Mouse (Mus musculus) intestine, embryonic 15.5 days (tissue): ENCODE results near the gene Tas1r1. TPM values are rescaled to one million over a fixed set of nuclear protein-coding genes. Genes with fewer than 3 reads are reported as not detected.

Experiments
- ATAC-seq: fragments of 200-750 bp; cut with Nextera tagmentation; 2 replicates; pipeline ENCODE4 v1.8.0; 2017; ENCODE audit warnings: moderate TSS enrichment, moderate library complexity
- H3K27ac ChIP-seq: fragments of 300-500 bp; sonication (generic); 2 replicates; pipeline ENCODE4 v1.5.1; 2015; ENCODE audit warnings: mild to moderate bottlenecking, inconsistent platforms
- H3K27me3 ChIP-seq: fragments of 300-500 bp; sonication (generic); replicated peaks from 2 replicates; pipeline ENCODE4 v1.6.1; 2015; ENCODE audit warnings: inconsistent platforms
- H3K36me3 ChIP-seq: fragments of 300-500 bp; sonication (generic); 2 replicates; pipeline ENCODE4 v1.6.1; 2015; ENCODE audit warnings: inconsistent platforms
- H3K4me1 ChIP-seq: fragments of 300-500 bp; sonication (generic); replicated peaks from 2 replicates; pipeline ENCODE4 v1.6.1; 2015; ENCODE audit warnings: inconsistent platforms
- H3K4me2 ChIP-seq: fragments of 300-500 bp; sonication (generic); replicated peaks from 2 replicates; pipeline ENCODE4 v1.6.1; 2015; ENCODE audit warnings: mild to moderate bottlenecking, inconsistent platforms
- H3K4me3 ChIP-seq: fragments of 300-500 bp; sonication (generic); replicated peaks from 2 replicates; pipeline ENCODE4 v1.5.1; 2015; ENCODE audit warnings: inconsistent platforms
- H3K9ac ChIP-seq: fragments of 300-500 bp; sonication (generic); 2 replicates; pipeline ENCODE4 v1.6.1; 2015; ENCODE audit warnings: inconsistent platforms
- H3K9me3 ChIP-seq: fragments of 300-500 bp; sonication (generic); 2 replicates; pipeline ENCODE4 v1.6.1; 2016; ENCODE audit warnings: inconsistent platforms
- WGBS: fragments of 180-500 bp; shearing (Covaris S2); methylation state at CpG from one replicate; pipeline ENCODE4 v1.1.7; 2015; 5-methylcytosine and 5-hydroxymethylcytosine counted together
- polyA plus RNA-seq: library from polyadenylated mRNA; unstranded; fragments of >200 nt; fragmentation: Nextera tagmentation; extraction: Ambion mirVana; gene quantifications from 2 replicates; pipeline ENCODE4 v1.2.1, GENCODE M21; 2015

Gene Tas1r1
- polyA plus RNA-seq, result 0.19 and 0.44 TPM in 2 replicates

GRCm38 (mm10) chr4:152038225-152038984, at the start of gene Tas1r1:
Gene Tas1r1, minus strand, starts transcription at chr4:152038568.
- H3K36me3 ChIP-seq, result peaks cover 19% of the 10 kb centered on the region
- H3K4me2 ChIP-seq, result peak within 1 kb of the TSS; percentile 83
- H3K9me3 ChIP-seq, result no peaks in the 10 kb centered on the region
- H3K27ac ChIP-seq, result 0 out of 2 replicates have a peak within 1 kb of the TSS, but pooled peaks have one; percentile 30
- no peaks in the 10 kb centered on the region for H3K27me3 ChIP-seq
- 44% methylated on average over 10 of the region's 10 CpGs for WGBS
- no peak for ATAC-seq
- H3K9ac ChIP-seq, result peak within 1 kb of the TSS; percentile 88
- peaks cover 9% of the 10 kb centered on the region for H3K4me1 ChIP-seq
- H3K4me3 ChIP-seq, result peak within 1 kb of the TSS; percentile 100

DNA sequence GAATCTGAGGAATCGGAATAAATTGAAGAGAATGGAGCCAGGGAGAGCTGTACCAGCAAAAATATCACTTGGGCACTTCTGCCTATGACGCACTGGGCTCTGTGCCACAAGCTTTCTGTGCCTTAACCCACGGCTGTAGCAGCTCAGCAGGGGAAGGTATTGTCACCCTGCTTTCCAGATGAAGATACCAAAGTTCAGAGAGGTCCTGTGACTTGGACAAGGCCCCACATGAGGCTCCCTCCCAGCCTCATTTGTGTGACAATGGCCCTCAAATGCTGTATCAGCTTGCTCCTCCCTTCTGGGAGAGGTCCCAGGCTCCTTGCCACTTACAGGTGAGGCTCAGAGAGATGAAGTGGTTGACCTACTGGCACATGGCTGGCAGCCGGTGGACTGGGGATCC, 49.8 kb upstream of the Tas1r1 start:
- Histone ChIP-seq H3K36me3 (no peaks in the 10 kb centered on the region), H3K4me2 (peak overlapping the region; percentile 90), H3K4me3 (peak overlapping the region; percentile 85; the same call in 1 of the 2 replicates), H3K27me3 (0 out of 2 replicates have a peak, but pooled peaks cover 2% of the 10 kb centered on the region), H3K9me3 (no peaks in the 10 kb centered on the region), H3K27ac (no peak overlapping the region), H3K4me1 (peaks cover 30% of the 10 kb centered on the region), H3K9ac (peak overlapping the region; percentile 30; the same call in 1 of the 2 replicates)
- ATAC-seq, result no peak
- WGBS, result 63% methylated on average over 4 of the region's 4 CpGs

GRCm38 (mm10) chr4:152087211-152088081, 49.1 kb upstream of the Tas1r1 start:
- no peak; the same call in 1 of the 2 replicates for ATAC-seq
- H3K9me3 ChIP-seq, result no peaks in the 10 kb centered on the region
- H3K4me2 ChIP-seq, result peak overlapping the region; percentile 90
- WGBS, result 9% methylated on average over 12 of the region's 12 CpGs
- peak overlapping the region; percentile 85 for H3K4me3 ChIP-seq
- H3K27ac ChIP-seq, result peak overlapping the region; percentile 80; the same call in 1 of the 2 replicates
- H3K4me1 ChIP-seq, result peaks cover 23% of the 10 kb centered on the region
- H3K9ac ChIP-seq, result peak overlapping the region; percentile 86
- no peaks in the 10 kb centered on the region for H3K36me3 ChIP-seq
- 0 out of 2 replicates have a peak, but pooled peaks cover 2% of the 10 kb centered on the region for H3K27me3 ChIP-seq

- ATAC-seq, result peak; percentile 93
- H3K9me3 ChIP-seq, result no peaks in the 10 kb centered on the region
- H3K27me3 ChIP-seq, result 0 out of 2 replicates have a peak, but pooled peaks cover 2% of the 10 kb centered on the region
- under 1% methylated on average over 68 of the region's 92 CpGs for WGBS
- H3K4me1 ChIP-seq, result peaks cover 19% of the 10 kb centered on the region
- H3K36me3 ChIP-seq, result no peaks in the 10 kb centered on the region
- peak overlapping the region; percentile 86 for H3K9ac ChIP-seq
- H3K4me3 ChIP-seq, result peak overlapping the region; percentile 85
- peak overlapping the region; percentile 90 for H3K4me2 ChIP-seq
- H3K27ac ChIP-seq, result peak overlapping the region; percentile 80
Observed at GRCm38 (mm10) chr4:152086505-152087210, 48.3 kb upstream of the Tas1r1 start.

GRCm38 (mm10) chr4:152084616-152085015, 46.2 kb upstream of the Tas1r1 start:
- H3K4me1 ChIP-seq, result peaks cover 17% of the 10 kb centered on the region
- H3K27ac ChIP-seq, result no peak overlapping the region
- no peaks in the 10 kb centered on the region for H3K36me3 ChIP-seq
- H3K9ac ChIP-seq, result no peak overlapping the region
- H3K4me2 ChIP-seq, result no peak overlapping the region
- 0 out of 2 replicates have a peak, but pooled peaks cover 2% of the 10 kb centered on the region for H3K27me3 ChIP-seq
- no peaks in the 10 kb centered on the region for H3K9me3 ChIP-seq
- no peak overlapping the region for H3K4me3 ChIP-seq
- 89% methylated on average over 7 of the region's 7 CpGs for WGBS
- ATAC-seq, result no peak

GRCm38 (mm10) chr4:152083611-152084220, 45.3 kb upstream of the Tas1r1 start:
- 73% methylated on average over 7 of the region's 7 CpGs for WGBS
- no peak overlapping the region for H3K27ac ChIP-seq
- no peak for ATAC-seq
- H3K27me3 ChIP-seq, result 0 out of 2 replicates have a peak, but pooled peaks cover 2% of the 10 kb centered on the region
- no peak overlapping the region for H3K4me3 ChIP-seq
- no peaks in the 10 kb centered on the region for H3K36me3 ChIP-seq
- peaks cover 16% of the 10 kb centered on the region for H3K4me1 ChIP-seq
- H3K9me3 ChIP-seq, result no peaks in the 10 kb centered on the region
- H3K9ac ChIP-seq, result no peak overlapping the region
- H3K4me2 ChIP-seq, result no peak overlapping the region

DNA sequence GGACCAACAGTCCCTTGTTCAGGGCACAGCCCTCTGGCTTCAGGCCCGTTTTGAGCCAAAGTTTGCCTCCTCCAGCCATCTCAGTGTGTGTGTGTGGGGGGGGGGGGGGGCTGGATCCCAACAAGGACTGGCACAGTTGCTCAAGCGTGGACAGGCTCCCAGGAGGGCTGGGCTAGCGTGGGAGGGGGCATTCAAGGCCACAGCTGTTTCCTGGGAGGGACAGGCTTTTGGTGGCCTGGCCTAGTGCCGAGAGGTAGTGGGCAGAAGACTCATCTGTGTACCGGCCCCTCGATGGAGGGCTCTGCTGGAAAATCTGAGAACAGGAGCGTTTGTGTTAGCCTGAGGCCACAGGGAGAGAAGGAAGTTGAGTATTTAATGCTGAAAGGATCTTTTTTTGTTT, 41.6 kb upstream of the Tas1r1 start:
- no peak overlapping the region for H3K27ac ChIP-seq
- H3K9ac ChIP-seq, result no peak overlapping the region
- H3K4me1 ChIP-seq, result no peaks in the 10 kb centered on the region; the same call in 1 of the 2 replicates
- H3K36me3 ChIP-seq, result no peaks in the 10 kb centered on the region
- 0 out of 2 replicates have a peak, but pooled peaks cover 2% of the 10 kb centered on the region for H3K27me3 ChIP-seq
- no peak overlapping the region for H3K4me3 ChIP-seq
- ATAC-seq, result no peak
- WGBS, result 57% methylated on average over 7 of the region's 7 CpGs
- no peaks in the 10 kb centered on the region for H3K9me3 ChIP-seq
- H3K4me2 ChIP-seq, result no peak overlapping the region

DNA sequence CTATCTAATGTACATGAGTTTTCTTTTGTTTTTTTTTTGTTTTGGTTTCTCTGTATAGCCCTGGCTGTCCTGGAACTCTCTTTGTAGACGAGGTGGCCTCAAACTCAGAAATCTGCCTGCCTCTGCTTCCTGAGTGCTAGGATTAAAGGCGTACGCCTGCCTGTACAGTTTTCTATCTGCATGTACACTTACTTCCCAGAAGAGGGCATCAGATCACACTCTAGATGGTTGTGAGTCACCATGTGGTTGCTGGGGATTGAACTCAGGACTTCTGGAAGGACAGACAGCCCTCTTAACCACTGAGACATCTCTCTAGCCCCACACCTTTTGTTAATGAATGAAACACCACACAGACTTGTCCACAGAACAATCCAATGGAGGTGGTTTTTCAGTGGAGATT, 40.9 kb upstream of the Tas1r1 start:
- H3K27ac ChIP-seq, result no peak overlapping the region
- H3K27me3 ChIP-seq, result no peaks in the 10 kb centered on the region
- no peak overlapping the region for H3K4me3 ChIP-seq
- ATAC-seq, result no peak
- H3K9ac ChIP-seq, result no peak overlapping the region
- no peaks in the 10 kb centered on the region; the same call in 1 of the 2 replicates for H3K4me1 ChIP-seq
- no peaks in the 10 kb centered on the region for H3K36me3 ChIP-seq
- H3K4me2 ChIP-seq, result no peak overlapping the region
- no peaks in the 10 kb centered on the region for H3K9me3 ChIP-seq
- 90% methylated on average over 3 of the region's 3 CpGs for WGBS

- H3K4me2 ChIP-seq, result no peak overlapping the region
- no peak for ATAC-seq
- 89% methylated on average over 10 of the region's 10 CpGs for WGBS
Observed at GRCm38 (mm10) chr4:152078105-152078530, 39.8 kb upstream of the Tas1r1 start.

DNA sequence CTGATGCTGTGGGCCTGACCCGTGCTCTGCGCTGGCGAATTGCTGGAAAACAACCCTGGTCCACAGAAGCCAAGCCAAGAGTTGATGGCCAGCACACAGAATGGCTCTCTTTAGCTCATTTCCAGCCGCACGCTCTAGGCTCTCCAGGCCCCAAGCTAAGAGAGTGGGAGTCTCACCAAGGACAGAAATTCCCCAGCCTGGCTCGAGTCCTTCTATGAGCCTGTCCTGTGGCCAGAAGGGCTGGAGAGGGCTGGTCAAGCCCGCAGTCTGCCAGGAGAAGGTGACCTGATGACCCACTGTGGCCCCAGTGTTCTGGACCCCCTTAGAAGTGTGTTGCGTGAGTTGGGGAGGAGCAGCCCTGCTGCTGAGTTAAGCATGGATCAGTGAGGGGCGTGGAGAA, 38.8 kb upstream of the Tas1r1 start:
- Histone ChIP-seq H3K9me3 (no peaks in the 10 kb centered on the region), H3K27me3 (no peaks in the 10 kb centered on the region), H3K27ac (no peak overlapping the region), H3K4me3 (no peak overlapping the region), H3K9ac (no peak overlapping the region), H3K4me2 (no peak overlapping the region), H3K36me3 (no peaks in the 10 kb centered on the region), H3K4me1 (peaks cover 5% of the 10 kb centered on the region)
- 91% methylated on average over 9 of the region's 9 CpGs for WGBS
- no peak for ATAC-seq

More at GRCm38 (mm10) chr4:152078105-152078530, 39.8 kb upstream of the Tas1r1 start:
- Histone ChIP-seq H3K36me3 (no peaks in the 10 kb centered on the region), H3K4me3 (no peak overlapping the region), H3K27ac (no peak overlapping the region), H3K27me3 (no peaks in the 10 kb centered on the region), H3K9ac (no peak overlapping the region), H3K4me1 (no peaks in the 10 kb centered on the region; the same call in 1 of the 2 replicates), H3K9me3 (no peaks in the 10 kb centered on the region)

GRCm38 (mm10) chr4:152074548-152074947, 36.2 kb upstream of the Tas1r1 start:
- WGBS, result 80% methylated on average over 9 of the region's 9 CpGs

More at GRCm38 (mm10) chr4:152074548-152074947, 36.2 kb upstream of the Tas1r1 start:
- Histone ChIP-seq H3K4me2 (no peak overlapping the region), H3K27ac (no peak overlapping the region), H3K4me1 (peaks cover 7% of the 10 kb centered on the region), H3K36me3 (no peaks in the 10 kb centered on the region), H3K9ac (no peak overlapping the region), H3K9me3 (no peaks in the 10 kb centered on the region), H3K4me3 (no peak overlapping the region), H3K27me3 (no peaks in the 10 kb centered on the region)
- no peak for ATAC-seq
